Mouse (Mus musculus) retina, postnatal 1 day (tissue): ENCODE measurements around the gene Dlx3.

Experiments
- DNase-seq: peaks from one replicate; pipeline ENCODE4 v3.0.0-alpha.2; 2012

Gene Dlx3

GRCm38 (mm10) chr11:95119990-95120632 is at the start of gene Dlx3:
Gene Dlx3 (plus strand): TSS chr11:95120119.
- DNase-seq, result peak; percentile 84

- no peak for DNase-seq
These were observed 49.5 kb upstream of the Dlx3 start for GRCm38 (mm10) chr11:95070140-95071107.

- no peak for DNase-seq
These were observed 48.7 kb upstream of the Dlx3 start for GRCm38 (mm10) chr11:95071266-95071665.

GRCm38 (mm10) chr11:95072136-95072535 is 47.8 kb upstream of the Dlx3 start:
- no peak for DNase-seq

GRCm38 (mm10) chr11:95072804-95073203 is 47.1 kb upstream of the Dlx3 start:
- no peak for DNase-seq

GRCm38 (mm10) chr11:95073835-95074234 is 46.1 kb upstream of the Dlx3 start:
- DNase-seq, result no peak

- DNase-seq, result no peak
These were observed 45.2 kb upstream of the Dlx3 start for GRCm38 (mm10) chr11:95074694-95075093.

GRCm38 (mm10) chr11:95075197-95076040 is 44.5 kb upstream of the Dlx3 start:
- DNase-seq, result peak; percentile 50

- DNase-seq, result peak; percentile 63
These were observed 43.8 kb upstream of the Dlx3 start for GRCm38 (mm10) chr11:95076041-95076535.

- peak; percentile 83 for DNase-seq
These were observed 43.3 kb upstream of the Dlx3 start, which contains the start of gene Itga3 for GRCm38 (mm10) chr11:95076536-95077111. Gene Itga3 (minus strand): TSS chr11:95076801.

- no peak for DNase-seq
These were observed 42.0 kb upstream of the Dlx3 start for GRCm38 (mm10) chr11:95077956-95078355.

GRCm38 (mm10) chr11:95079256-95079875 is 40.6 kb upstream of the Dlx3 start:
- DNase-seq, result no peak

GRCm38 (mm10) chr11:95080783-95081182 is 39.1 kb upstream of the Dlx3 start:
- DNase-seq, result no peak

- DNase-seq, result no peak
These were observed 37.0 kb upstream of the Dlx3 start for GRCm38 (mm10) chr11:95082896-95083295.

- no peak for DNase-seq
These were observed 35.7 kb upstream of the Dlx3 start for GRCm38 (mm10) chr11:95084175-95084574.

- no peak for DNase-seq
These were observed 35.0 kb upstream of the Dlx3 start for GRCm38 (mm10) chr11:95084811-95085382.

GRCm38 (mm10) chr11:95085710-95086109 is 34.2 kb upstream of the Dlx3 start:
- DNase-seq, result no peak

GRCm38 (mm10) chr11:95086229-95086628 is 33.7 kb upstream of the Dlx3 start:
- DNase-seq, result no peak

GRCm38 (mm10) chr11:95087301-95088228 is 32.4 kb upstream of the Dlx3 start:
- no peak for DNase-seq

- no peak for DNase-seq
These were observed 31.6 kb upstream of the Dlx3 start for GRCm38 (mm10) chr11:95088286-95088685.
